Mouse (Mus musculus) erythroblast, adult 5-6 weeks (primary cell): ENCODE data around the gene Fam170b. TPM values are rescaled to one million over a fixed set of nuclear protein-coding genes. Genes with fewer than 3 reads are reported as not detected.

Source experiments
- total RNA-seq, 2 experiments: library from RNA; stranded (forward) in 1 of 2; stranded (reverse) in 1 of 2; fragments of 150-400 nt in 1 of 2; fragments of 200-764, 138-1000 nt in 1 of 2; gene quantifications; 2 replicates each; pipeline versions ENCODE4 v1.2.3 to v1.2.4; 2015 to 2017; ENCODE audit warnings: low replicate concordance in 2 of 2

Gene Fam170b
- total RNA-seq, 2 experiments from 2014 or later = not detected

Other genes starting within 250 kb of the Fam170b start
- gene Prrxl1, start 234.6 kb upstream of the Fam170b start, total RNA-seq (2015; ENCODE audit: low replicate concordance) = not detected in 2 replicates
- 0.56 TPM in 1 of 2 replicates, not detected in the other for gene Prrxl1, start 234.6 kb upstream of the Fam170b start, total RNA-seq (2017; ENCODE audit: low replicate concordance)
- gene 3425401B19Rik, start 148.7 kb upstream of the Fam170b start, total RNA-seq (2015; ENCODE audit: low replicate concordance) = not detected in 2 replicates
- gene 3425401B19Rik, start 148.7 kb upstream of the Fam170b start, total RNA-seq (2017; ENCODE audit: low replicate concordance) = not detected in 2 replicates
- 3.3 and 7.3 TPM in 2 replicates for gene Tmem273, start 48.0 kb upstream of the Fam170b start, total RNA-seq (2015; ENCODE audit: low replicate concordance)
- gene Tmem273, start 48.0 kb upstream of the Fam170b start, total RNA-seq (2017; ENCODE audit: low replicate concordance) = 2.0 and 8.8 TPM in 2 replicates
- gene Vstm4, start 22.8 kb downstream of the Fam170b start, total RNA-seq (2015; ENCODE audit: low replicate concordance) = not detected in 2 replicates
- gene Vstm4, start 22.8 kb downstream of the Fam170b start, total RNA-seq (2017; ENCODE audit: low replicate concordance) = 0.09 and 0.56 TPM in 2 replicates
- not detected in 2 replicates for gene Lrrc18, start 157.4 kb downstream of the Fam170b start, total RNA-seq (2015; ENCODE audit: low replicate concordance)
- gene Lrrc18, start 157.4 kb downstream of the Fam170b start, total RNA-seq (2017; ENCODE audit: low replicate concordance) = not detected in 2 replicates